Mouse (Mus musculus) forebrain, postnatal 0 days (tissue): Measurements from ENCODE around the gene BC028528. TPM values are rescaled to one million over a fixed set of nuclear protein-coding genes. Genes with fewer than 3 reads are reported as not detected.
"Not testable (repeated sequence)": the region's sequence is repeated elsewhere in the genome, so short reads cannot be mapped to it uniquely, and the experiment has no call there.

ENCODE experiments used
- ATAC-seq: fragments of 200-750 bp; cut with Nextera tagmentation; 2 replicates; pipeline ENCODE4 v1.8.0; 2017; ENCODE audit warnings: mild to moderate bottlenecking, moderate library complexity
- DNase-seq: peaks from one replicate; pipeline ENCODE4 v3.0.0-alpha.2; 2015
- H3K27ac ChIP-seq: fragments of 300-500 bp; sonication (generic); 2 replicates; pipeline ENCODE4 v1.5.1; 2014; ENCODE audit warnings: low read depth, mild to moderate bottlenecking, antibody characterized with exemption, low read length, moderate library complexity, mixed read lengths
- H3K27me3 ChIP-seq: fragments of 300-500 bp; sonication (generic); 2 replicates; pipeline ENCODE4 v1.6.1; 2014; ENCODE audit warnings: mild to moderate bottlenecking, low read length, mixed read lengths; ENCODE audit not compliant: insufficient read depth
- H3K36me3 ChIP-seq: fragments of 300-500 bp; sonication (generic); 2 replicates; pipeline ENCODE4 v1.6.1; 2014; ENCODE audit warnings: mild to moderate bottlenecking, moderate library complexity; ENCODE audit not compliant: insufficient read depth
- H3K4me1 ChIP-seq: fragments of 300-500 bp; sonication (generic); 2 replicates; pipeline ENCODE4 v1.6.1; 2014; ENCODE audit warnings: antibody characterized with exemption; ENCODE audit not compliant: insufficient read depth
- H3K4me2 ChIP-seq: fragments of 300-500 bp; sonication (generic); 2 replicates; pipeline ENCODE4 v1.6.1; 2014; ENCODE audit warnings: low read depth, mild to moderate bottlenecking, moderate library complexity
- H3K4me3 ChIP-seq: fragments of 300-500 bp; sonication (generic); 2 replicates; pipeline ENCODE4 v1.5.1; 2014; ENCODE audit warnings: low read depth, low read length, mixed read lengths
- H3K9ac ChIP-seq: fragments of 300-500 bp; sonication (generic); 2 replicates; pipeline ENCODE4 v1.6.1; 2014; ENCODE audit warnings: mild to moderate bottlenecking
- H3K9me3 ChIP-seq: fragments of 300-500 bp; sonication (generic); 2 replicates; pipeline ENCODE4 v1.6.1; 2016; ENCODE audit warnings: low read length
- CTCF ChIP-seq: sonication (generic); IDR thresholded peaks from 2 replicates; pipeline ENCODE4 v1.5.1; 2016; ENCODE audit warnings: antibody characterized with exemption, control low read depth, low read depth
- WGBS: fragments of 180-500 bp; shearing (Covaris S2); extraction: QIAGEN DNeasy Blood & Tissue Kit; methylation state at CpG from one replicate; pipeline ENCODE4 v1.1.7; 2014; 5-methylcytosine and 5-hydroxymethylcytosine counted together
- polyA plus RNA-seq: library from polyadenylated mRNA; unstranded; fragments of >200 nt; fragmentation: Nextera tagmentation; extraction: Ambion mirVana; gene quantifications from 2 replicates; pipeline ENCODE4 v1.2.1, GENCODE M21; 2015
- total RNA-seq: library from RNA; depleted of rRNA; stranded (reverse); fragments of >200 nt; gene quantifications from 2 replicates; pipeline ENCODE4 v1.2.3, GENCODE M21; 2014

The BC028528 gene
- total and polyA plus RNA-seq, 2 experiments from 2014 or later, result 5.7 to 18.4 TPM

GRCm38 (mm10) chr3:95865050-95865449, 26.8 kb downstream of the BC028528 start:
- peaks cover 23% of the 10 kb centered on the region; the same call in 1 of the 2 replicates for H3K36me3 ChIP-seq
- no peak for DNase-seq
- no peaks in the 10 kb centered on the region for H3K4me1 ChIP-seq
- no peak overlapping the region for H3K4me2 ChIP-seq
- no peak for TF ChIP-seq CTCF
- H3K9me3 ChIP-seq, result no peaks in the 10 kb centered on the region
- no peak for ATAC-seq
- no peaks in the 10 kb centered on the region for H3K27me3 ChIP-seq
- 87% methylated on average over 5 of the region's 5 CpGs for WGBS
- H3K4me3 ChIP-seq, result no peak overlapping the region
- H3K27ac ChIP-seq, result no peak overlapping the region
- H3K9ac ChIP-seq, result no peak overlapping the region

- no peak overlapping the region for H3K4me3 ChIP-seq
- H3K36me3 ChIP-seq, result peaks cover 18% of the 10 kb centered on the region; the same call in 1 of the 2 replicates
- no peaks in the 10 kb centered on the region for H3K27me3 ChIP-seq
- H3K27ac ChIP-seq, result no peak overlapping the region
- no peak overlapping the region for H3K9ac ChIP-seq
- H3K9me3 ChIP-seq, result no peaks in the 10 kb centered on the region
- no peak for ATAC-seq
- no peak for DNase-seq
- H3K4me2 ChIP-seq, result no peak overlapping the region
- WGBS, result 85% methylated on average over 7 of the region's 7 CpGs
- TF ChIP-seq CTCF, result no peak
- no peaks in the 10 kb centered on the region for H3K4me1 ChIP-seq
Observed at GRCm38 (mm10) chr3:95863578-95863977, 28.2 kb downstream of the BC028528 start.

DNA sequence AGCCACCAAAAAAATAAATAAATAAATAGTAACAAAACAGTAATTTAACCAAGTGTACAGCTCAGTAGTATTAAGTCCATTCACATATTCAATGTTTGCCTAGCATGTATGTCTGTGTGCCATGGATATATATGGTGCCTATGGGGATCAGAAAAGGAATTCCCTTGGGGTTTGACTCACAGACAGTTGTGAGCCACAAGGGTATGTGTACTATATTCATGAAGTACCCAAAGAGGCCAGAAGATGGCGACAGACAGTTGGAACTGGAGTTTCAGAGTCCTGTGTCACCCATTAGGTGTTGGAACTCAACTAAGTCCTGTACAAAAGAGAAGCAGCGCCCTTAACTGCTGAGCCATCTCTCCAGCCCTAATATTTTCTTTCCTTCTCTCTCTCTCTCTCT, 30.0 kb downstream of the BC028528 start:
- H3K36me3 ChIP-seq, result peaks cover 14% of the 10 kb centered on the region; the same call in 1 of the 2 replicates
- peak; percentile 81 for DNase-seq
- no peak overlapping the region for H3K4me3 ChIP-seq
- no peaks in the 10 kb centered on the region for H3K27me3 ChIP-seq
- H3K4me1 ChIP-seq, result no peaks in the 10 kb centered on the region
- ATAC-seq, result peak; percentile 83
- no peak overlapping the region for H3K27ac ChIP-seq
- no peak overlapping the region for H3K4me2 ChIP-seq
- no peaks in the 10 kb centered on the region for H3K9me3 ChIP-seq
- 28% methylated on average over 2 of the region's 2 CpGs for WGBS
- no peak overlapping the region for H3K9ac ChIP-seq
- peak; percentile 81 for TF ChIP-seq CTCF

DNA sequence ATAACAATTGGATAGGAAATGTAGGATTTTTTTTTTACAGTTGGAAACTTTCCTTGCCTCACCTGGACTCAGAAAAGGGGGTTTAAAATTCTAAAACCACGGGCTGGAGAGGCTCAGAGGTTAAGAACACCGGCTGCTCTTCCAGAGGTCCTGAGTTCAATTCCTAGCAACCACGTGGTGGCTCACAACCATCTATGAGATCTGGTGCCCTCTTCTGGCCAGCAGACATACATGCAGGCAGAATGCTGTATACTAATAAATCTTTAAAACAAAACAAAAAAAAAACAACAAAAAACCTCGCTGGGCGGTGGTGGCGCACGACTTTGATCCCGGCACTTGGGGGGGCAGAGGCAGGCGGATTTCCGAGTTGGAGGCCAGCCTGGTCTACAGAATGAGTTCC, 30.6 kb downstream of the BC028528 start:
- DNase-seq (no peak), ATAC-seq (no peak)
- Histone ChIP-seq H3K9ac (no peak overlapping the region), H3K36me3 (peaks cover 14% of the 10 kb centered on the region; the same call in 1 of the 2 replicates), H3K9me3 (no peaks in the 10 kb centered on the region), H3K4me2 (no peak overlapping the region), H3K4me1 (no peaks in the 10 kb centered on the region), H3K27ac (no peak overlapping the region), H3K27me3 (no peaks in the 10 kb centered on the region), H3K4me3 (no peak overlapping the region)
- TF ChIP-seq CTCF, result peak; percentile 36; the same call in 1 of the 2 replicates
- 79% methylated on average over 10 of the region's 10 CpGs for WGBS

GRCm38 (mm10) chr3:95860323-95860722, 31.5 kb downstream of the BC028528 start:
- Histone ChIP-seq H3K4me2 (no peak overlapping the region), H3K36me3 (peaks cover 14% of the 10 kb centered on the region; the same call in 1 of the 2 replicates), H3K27ac (no peak overlapping the region), H3K4me1 (no peaks in the 10 kb centered on the region), H3K9me3 (no peaks in the 10 kb centered on the region), H3K4me3 (no peak overlapping the region), H3K27me3 (no peaks in the 10 kb centered on the region), H3K9ac (no peak overlapping the region)
- ATAC-seq, result no peak
- WGBS, result 86% methylated on average over 3 of the region's 3 CpGs
- no peak for DNase-seq
- peak; percentile 22; the same call in 1 of the 2 replicates for TF ChIP-seq CTCF

GRCm38 (mm10) chr3:95858278-95858677, 33.5 kb downstream of the BC028528 start:
- H3K36me3 ChIP-seq, H3K9me3 ChIP-seq, ATAC-seq, DNase-seq, H3K4me2 ChIP-seq, H3K4me1 ChIP-seq, H3K27me3 ChIP-seq, H3K9ac ChIP-seq, H3K4me3 ChIP-seq, H3K27ac ChIP-seq: not testable (repeated sequence)
- WGBS, result 83% methylated on average over 3 of the region's 3 CpGs

GRCm38 (mm10) chr3:95857050-95857449, 34.8 kb downstream of the BC028528 start:
- not testable (repeated sequence) for H3K27me3 ChIP-seq, H3K4me1 ChIP-seq, DNase-seq, H3K4me2 ChIP-seq, H3K27ac ChIP-seq, H3K4me3 ChIP-seq, H3K36me3 ChIP-seq, H3K9me3 ChIP-seq, ATAC-seq, H3K9ac ChIP-seq
- 92% methylated on average over 1 of the region's 1 CpGs for WGBS
